Mouse (Mus musculus): ENCODE results near the gene Arhgap45.

GRCm38 (mm10) chr10:80020191-80020590 lies 3.7 kb downstream of the Arhgap45 start:
- TF ChIP-seq CTCF (IDR thresholded peaks at IDR 0.05): no peak
- no peak for TF ChIP-seq EP300 (IDR thresholded peaks at IDR 0.05)

All from lung, postnatal 0 days (tissue).